Mouse (Mus musculus): ENCODE data around the gene Gm6217.
"Not testable (repeated sequence)": the region's sequence is repeated elsewhere in the genome, so short reads cannot be mapped to it uniquely, and the experiment has no call there.

Gene Gm6217

GRCm38 (mm10) chr1:82931326-82931725 is at the start of gene Gm6217:
TSS of gene Gm6217 (minus strand) at chr1:82931399.
- DNase-seq (ENCODE audit: low read depth, low spot score) = not testable (repeated sequence)

DNA sequence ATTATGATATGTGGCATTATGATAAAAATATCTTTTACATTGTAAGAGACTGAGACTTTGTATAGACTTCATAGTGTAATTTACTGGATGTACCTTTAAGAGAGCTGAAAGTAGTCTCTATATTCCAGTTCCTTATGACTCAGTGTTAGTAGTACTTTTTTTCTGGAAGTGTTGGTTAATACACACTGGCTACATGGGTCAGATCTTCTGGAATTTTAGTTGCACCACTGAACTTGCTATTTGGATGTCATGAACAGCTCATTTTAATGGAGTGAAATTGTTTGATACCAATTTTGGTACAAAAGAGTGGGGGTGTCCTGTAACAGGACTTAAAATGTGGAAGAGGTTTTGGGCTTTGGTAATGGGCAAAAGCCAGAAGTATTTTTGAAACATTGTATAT is 46.6 kb upstream of the Gm6217 start:
- no peak for DNase-seq (ENCODE audit: low read depth, low spot score)

DNA sequence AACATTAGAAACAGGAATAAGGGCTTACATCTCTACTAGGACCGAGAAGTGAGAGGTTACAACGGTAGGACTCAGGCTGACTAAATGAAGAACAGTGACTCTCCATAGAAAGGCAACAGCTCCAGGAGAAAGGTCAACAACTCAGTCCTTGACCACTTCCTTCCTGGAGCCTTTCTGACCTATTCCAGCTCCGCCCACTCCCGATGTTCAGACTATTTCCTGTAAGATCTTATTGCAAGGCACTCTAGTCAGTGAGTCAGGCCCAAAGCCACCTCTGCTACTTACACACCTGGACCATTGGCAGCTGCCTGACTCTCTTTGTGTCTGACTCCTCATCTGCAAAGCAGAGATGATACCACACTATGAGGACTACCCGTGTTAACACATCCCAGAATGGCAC is 44.6 kb upstream of the Gm6217 start:
- no peak for DNase-seq (ENCODE audit: low read depth, low spot score)

DNA sequence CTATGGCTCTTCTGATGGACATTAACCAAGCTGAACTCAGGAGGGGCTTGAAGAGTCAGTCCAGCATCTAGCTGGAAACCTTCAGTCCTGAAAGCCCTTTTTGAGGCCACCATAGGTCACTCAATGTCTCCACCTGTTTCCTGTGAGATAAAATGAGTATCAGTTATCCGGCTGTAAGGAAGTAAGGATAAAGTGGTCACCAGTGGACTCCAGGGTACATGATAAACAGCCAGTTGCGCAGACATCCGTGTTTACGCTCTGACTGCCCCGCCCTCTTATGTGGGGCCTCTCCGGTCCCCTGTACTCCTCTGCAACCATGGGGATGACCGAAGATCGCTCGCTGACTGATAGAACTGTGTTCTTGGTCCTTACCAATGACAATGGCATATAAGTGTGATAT is 43.1 kb upstream of the Gm6217 start:
- no peak for DNase-seq (ENCODE audit: low read depth, low spot score)

GRCm38 (mm10) chr1:82973901-82974300 is 42.7 kb upstream of the Gm6217 start:
- DNase-seq (ENCODE audit: low read depth, low spot score) = no peak

- no peak for DNase-seq (ENCODE audit: low read depth, low spot score)
Observed at GRCm38 (mm10) chr1:82973244-82973643, 42.0 kb upstream of the Gm6217 start.

DNA sequence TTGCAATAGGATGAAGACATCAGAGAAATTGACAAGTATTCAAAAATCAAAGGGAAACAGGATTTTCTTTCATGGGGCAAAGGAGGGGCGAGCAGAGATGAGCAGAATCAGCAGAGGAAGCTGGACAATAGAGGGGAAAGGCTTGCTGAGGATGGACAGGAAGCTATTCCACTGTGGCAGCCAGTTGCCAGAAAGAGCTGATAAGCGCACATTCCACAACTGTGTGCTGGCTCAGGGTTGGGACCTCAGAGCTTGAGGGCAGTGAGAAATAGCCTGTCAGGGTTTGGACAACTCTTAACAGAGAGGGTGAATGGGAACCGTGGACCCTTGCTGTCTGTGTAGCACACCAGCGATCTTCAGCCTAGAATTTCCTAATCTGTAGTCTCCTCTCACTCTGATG is 40.8 kb upstream of the Gm6217 start:
- no peak for DNase-seq (ENCODE audit: low read depth, low spot score)

DNA sequence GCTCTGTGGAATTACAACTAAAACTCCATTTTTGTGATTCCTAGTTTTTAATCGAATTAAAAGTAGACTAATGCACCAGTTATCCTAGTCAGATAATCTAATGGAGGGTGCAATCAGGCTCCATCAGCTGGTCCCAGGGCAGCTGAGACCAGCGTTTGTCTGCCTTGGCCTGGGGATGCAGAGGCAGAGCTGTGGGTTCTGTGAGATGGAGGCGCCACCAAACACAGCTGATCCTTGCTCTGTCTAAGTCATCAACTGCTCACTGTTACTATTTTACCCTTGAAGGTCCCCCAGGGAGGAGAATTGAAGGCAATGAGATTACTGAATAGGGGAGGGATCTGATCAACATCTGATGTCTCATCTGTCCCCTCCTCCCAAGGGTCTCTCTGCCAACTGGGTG is 35.2 kb upstream of the Gm6217 start:
- DNase-seq (ENCODE audit: low read depth, low spot score) = no peak

- no peak for DNase-seq (ENCODE audit: low read depth, low spot score)
Observed at GRCm38 (mm10) chr1:82959870-82960385, 28.7 kb upstream of the Gm6217 start, which contains the start of gene Gm47955. TSS of gene Gm47955 (plus strand) at chr1:82960286.

GRCm38 (mm10) chr1:82955913-82956312 is 24.7 kb upstream of the Gm6217 start, which contains the start of gene Gm7544:
TSS of gene Gm7544 (minus strand) at chr1:82956013.
- DNase-seq (ENCODE audit: low read depth, low spot score) = not testable (repeated sequence)

DNA sequence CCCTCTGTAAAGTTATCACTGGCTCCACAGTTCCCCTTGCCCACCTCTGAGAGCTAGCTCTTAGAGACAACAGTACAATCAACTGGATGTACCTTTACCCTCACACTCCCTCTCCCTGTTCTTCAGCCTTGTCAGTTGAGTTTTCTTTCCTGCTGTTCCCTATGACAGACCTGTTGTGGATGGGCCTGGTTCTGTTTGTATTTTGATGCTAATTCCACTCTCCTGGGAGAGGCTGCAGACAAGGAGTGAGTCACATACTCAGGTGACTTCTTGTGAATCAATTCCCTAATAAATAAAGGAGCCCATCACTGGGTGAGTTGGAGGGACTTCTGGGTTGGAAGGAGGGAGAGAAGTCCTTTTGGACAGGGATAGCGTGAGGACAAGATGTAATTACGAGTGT is 17.4 kb upstream of the Gm6217 start:
- no peak for DNase-seq (ENCODE audit: low read depth, low spot score)

GRCm38 (mm10) chr1:82946029-82946428 is 14.8 kb upstream of the Gm6217 start:
- not testable (repeated sequence) for DNase-seq (ENCODE audit: low read depth, low spot score)

- DNase-seq (ENCODE audit: low read depth, low spot score) = not testable (repeated sequence)
Observed at GRCm38 (mm10) chr1:82943295-82943694, 12.1 kb upstream of the Gm6217 start, which contains the start of gene A030003K21Rik. TSS of gene A030003K21Rik (minus strand) at chr1:82943388.

- DNase-seq (ENCODE audit: low read depth, low spot score) = not testable (repeated sequence)
Observed at GRCm38 (mm10) chr1:82942505-82942904, 11.3 kb upstream of the Gm6217 start.

- no peak for DNase-seq (ENCODE audit: low read depth, low spot score)
Observed at GRCm38 (mm10) chr1:82938666-82939065, 7.5 kb upstream of the Gm6217 start.

- not testable (repeated sequence) for DNase-seq (ENCODE audit: low read depth, low spot score)
Observed at GRCm38 (mm10) chr1:82930558-82930957, 641 bp downstream of the Gm6217 start.

GRCm38 (mm10) chr1:82924650-82925049 is 6.5 kb downstream of the Gm6217 start, which contains the start of gene A030014E15Rik:
TSS of gene A030014E15Rik (plus strand) at chr1:82924917.
- DNase-seq (ENCODE audit: low read depth, low spot score) = no peak

GRCm38 (mm10) chr1:82913434-82913833 is 17.8 kb downstream of the Gm6217 start:
- DNase-seq (ENCODE audit: low read depth, low spot score) = not testable (repeated sequence)

- DNase-seq (ENCODE audit: low read depth, low spot score) = no peak
Observed at GRCm38 (mm10) chr1:82913025-82913424, 18.2 kb downstream of the Gm6217 start, which contains the start of gene A030005L19Rik. TSS of gene A030005L19Rik (plus strand) at chr1:82913325.

GRCm38 (mm10) chr1:82905886-82906285 is 25.3 kb downstream of the Gm6217 start:
- DNase-seq (ENCODE audit: low read depth, low spot score) = no peak

DNA sequence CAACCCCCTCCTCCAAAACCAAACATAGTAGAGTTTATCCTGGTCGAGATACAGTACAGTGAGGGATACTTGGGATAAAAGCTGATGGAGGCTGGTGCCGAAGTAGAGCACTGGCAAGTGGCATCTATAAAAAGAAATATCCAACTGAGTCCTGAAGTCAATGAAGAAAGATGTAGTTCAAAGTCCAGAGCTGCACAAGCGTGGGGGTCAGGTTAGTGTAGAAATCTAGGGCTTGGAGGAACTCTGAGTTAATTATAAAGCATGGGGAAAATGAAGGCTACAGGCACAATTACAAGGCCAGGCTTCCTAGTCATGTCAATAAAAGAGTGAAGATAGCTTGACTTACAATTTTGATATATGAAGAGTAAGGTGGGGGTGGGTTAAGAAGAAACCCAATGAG is 30.0 kb downstream of the Gm6217 start:
- no peak for DNase-seq (ENCODE audit: low read depth, low spot score)

DNA sequence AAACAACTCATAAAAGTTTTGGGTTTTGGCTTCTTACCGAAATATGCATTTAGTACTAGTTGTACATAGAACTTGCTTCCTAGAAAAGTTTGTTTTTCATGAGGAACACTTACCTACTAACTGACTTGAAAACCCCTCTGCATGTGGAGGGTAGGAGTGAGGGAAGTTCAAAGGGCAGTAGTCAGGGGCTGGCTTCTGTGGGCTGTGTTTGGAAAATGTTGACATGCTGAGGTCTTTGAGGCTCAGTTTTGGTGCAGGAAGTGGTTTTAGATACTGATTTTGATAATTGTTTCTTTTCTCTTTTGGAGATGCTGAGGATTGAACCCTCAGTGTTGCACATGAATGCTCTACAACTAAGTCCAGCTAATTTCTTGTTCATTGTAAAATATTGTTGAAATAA is 30.6 kb downstream of the Gm6217 start:
- no peak for DNase-seq (ENCODE audit: low read depth, low spot score)

GRCm38 (mm10) chr1:82893269-82893668 is 37.9 kb downstream of the Gm6217 start:
- no peak for DNase-seq (ENCODE audit: low read depth, low spot score)
